Mouse (Mus musculus) heart, adult 2 months (tissue): ENCODE data around the gene Armh2. TPM values are rescaled to one million over a fixed set of nuclear protein-coding genes. Genes with fewer than 3 reads are reported as not detected.
"Not testable (repeated sequence)": the region's sequence is repeated elsewhere in the genome, so short reads cannot be mapped to it uniquely, and the experiment has no call there.

Source experiments
- DNase-seq, 2 experiments: peaks; one replicate each; pipeline ENCODE4 v3.0.0; 2021
- H3K27ac ChIP-seq: fragments of 200-600 bp; 2 replicates; pipeline ENCODE4 v1.8.1; 2022
- H3K27me3 ChIP-seq: fragments of 200-500 bp; 2 replicates; pipeline ENCODE4 v1.6.1; 2012; ENCODE audit warnings: mild to moderate bottlenecking, low read length, inconsistent platforms, mixed read lengths; ENCODE audit not compliant: control insufficient read depth, insufficient read depth
- H3K36me3 ChIP-seq: fragments of 200-500 bp; 2 replicates; pipeline ENCODE4 v1.6.1; 2012; ENCODE audit warnings: low read length, inconsistent platforms; ENCODE audit not compliant: control insufficient read depth, insufficient read depth
- H3K4me1 ChIP-seq: fragments of 200-500 bp; 2 replicates; pipeline ENCODE4 v1.6.1; 2011; ENCODE audit warnings: low read length; ENCODE audit not compliant: control insufficient read depth, insufficient read depth
- H3K4me3 ChIP-seq: fragments of 200-600 bp; 2 replicates; pipeline ENCODE4 v1.8.1; 2022
- H3K79me2 ChIP-seq: fragments of 200-500 bp; replicated peaks from 2 replicates; pipeline ENCODE4 v1.6.1; 2012; ENCODE audit warnings: mild to moderate bottlenecking, inconsistent platforms, low read length, moderate library complexity, mixed read lengths; ENCODE audit not compliant: control insufficient read depth, insufficient read depth
- H3K9ac ChIP-seq: fragments of 200-500 bp; 2 replicates; pipeline ENCODE4 v1.6.1; 2012; ENCODE audit warnings: low read depth, mild to moderate bottlenecking, control low read depth, inconsistent platforms, low read length, mixed read lengths
- CTCF ChIP-seq: fragments of 200-600 bp; IDR thresholded peaks from 2 replicates; pipeline ENCODE4 v1.8.1; 2022; ENCODE audit warnings: antibody characterized with exemption, mild to moderate bottlenecking, moderate library complexity
- EP300 ChIP-seq: fragments of 200-500 bp; IDR thresholded peaks from 2 replicates; pipeline ENCODE4 v1.6.1; 2011; ENCODE audit warnings: low read depth, low read length, control low read depth; ENCODE audit not compliant: insufficient read depth
- POLR2A ChIP-seq: fragments of 200-500 bp; IDR thresholded peaks from 2 replicates; pipeline ENCODE4 v1.6.1; 2011; ENCODE audit warnings: mild to moderate bottlenecking, low read depth, low read length, control low read depth; ENCODE audit not compliant: insufficient read depth
- WGBS: fragments of 180-500 bp; shearing (Covaris S2); methylation state at CpG from one replicate; pipeline ENCODE4 v1.1.7; 2018; 5-methylcytosine and 5-hydroxymethylcytosine counted together
- intact Hi-C: fragments of 180-260 bp; cut with DNase I; formaldehyde crosslinking; loops from one replicate; pipeline ENCODE4 v1.15.1; 2025
- polyA plus RNA-seq: library from polyadenylated mRNA; depleted of rRNA; stranded (reverse); fragments of >200 nt; gene quantifications from 2 replicates; pipeline ENCODE4 v1.2.3, GENCODE M21; 2012
- total RNA-seq, 2 experiments: library from RNA; stranded (reverse); gene quantifications; 2 replicates each; pipeline ENCODE4 v1.2.3; 2021

Gene Armh2
- total and polyA plus RNA-seq, 3 experiments = not detected

DNA sequence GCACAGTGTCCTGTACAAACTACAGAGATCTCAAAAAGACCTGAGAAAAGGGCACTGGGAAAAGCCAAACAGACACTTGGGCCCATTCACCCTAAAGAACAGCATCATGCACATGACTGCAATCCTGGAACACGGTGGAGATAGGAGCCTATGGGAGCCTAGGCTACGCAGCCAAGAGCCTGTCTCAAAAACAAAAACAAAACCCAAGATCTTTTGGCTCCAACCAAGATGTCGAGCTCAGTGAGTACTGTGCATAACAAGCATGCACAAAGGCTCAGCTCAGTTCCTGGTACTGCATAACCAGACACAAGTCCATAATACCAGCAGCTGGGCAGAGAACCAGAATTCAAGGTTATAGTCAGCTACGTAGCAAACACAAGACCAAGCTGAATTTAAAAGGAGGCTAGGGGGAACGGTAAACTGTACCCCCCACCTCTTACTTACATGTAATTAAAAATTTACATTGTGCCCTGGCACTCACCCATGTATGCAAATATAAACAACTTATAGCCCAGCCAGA lies 19.4 kb downstream of the Armh2 start:
- Histone ChIP-seq H3K79me2 (no peaks in the 10 kb centered on the region), H3K9ac (no peak overlapping the region), H3K4me3 (peak overlapping the region; percentile 95; the same call in 1 of the 2 replicates), H3K27ac (peak overlapping the region; percentile 75), H3K36me3 (no peaks in the 10 kb centered on the region), H3K27me3 (no peaks in the 10 kb centered on the region), H3K4me1 (peaks cover 1% of the 10 kb centered on the region; the same call in 1 of the 2 replicates)
- peak in 1 of 2 experiments; percentile 26 for DNase-seq
- intact Hi-C loops = loop anchor here (2.0 kb wide), 1 partner anchor 70 kb away; the partner anchor contains the start of genes Acot13 and Tdp2
- TF ChIP-seq EP300 = no peak
- no peak for TF ChIP-seq CTCF
- no peak for TF ChIP-seq POLR2A
- 35% methylated on average over 5 of the region's 5 CpGs for WGBS

DNA sequence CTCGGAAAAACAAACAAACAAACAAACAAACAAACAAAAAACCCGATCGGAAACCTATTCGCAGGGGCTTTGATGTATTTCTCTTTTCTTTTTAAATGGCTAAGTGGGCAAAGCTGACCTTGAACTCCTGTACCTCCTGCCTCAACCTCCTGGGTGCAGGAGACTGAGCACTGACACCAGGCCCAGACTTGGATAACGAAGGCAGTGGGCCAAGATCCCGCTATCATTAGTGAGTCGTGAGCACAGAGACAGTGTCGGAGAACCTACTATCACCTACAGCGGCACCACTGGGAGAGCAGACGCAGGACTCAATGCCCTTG lies 20.0 kb downstream of the Armh2 start:
- Histone ChIP-seq H3K4me1 (peaks cover 1% of the 10 kb centered on the region; the same call in 1 of the 2 replicates), H3K27me3 (no peaks in the 10 kb centered on the region), H3K27ac (peak overlapping the region; percentile 75), H3K9ac (peak overlapping the region; percentile 59), H3K36me3 (no peaks in the 10 kb centered on the region), H3K4me3 (peak overlapping the region; percentile 95), H3K79me2 (no peaks in the 10 kb centered on the region)
- no peak for DNase-seq
- 4% methylated on average over 10 of the region's 10 CpGs for WGBS
- intact Hi-C loops = loop anchor here (1.0 to 2.0 kb wide), 2 partner anchors 39 to 70 kb away; partner anchors contain the start of genes Acot13 and Tdp2
- TF ChIP-seq POLR2A (no peak; the same call in 1 of the 2 replicates), EP300 (peak; percentile 76)

DNA sequence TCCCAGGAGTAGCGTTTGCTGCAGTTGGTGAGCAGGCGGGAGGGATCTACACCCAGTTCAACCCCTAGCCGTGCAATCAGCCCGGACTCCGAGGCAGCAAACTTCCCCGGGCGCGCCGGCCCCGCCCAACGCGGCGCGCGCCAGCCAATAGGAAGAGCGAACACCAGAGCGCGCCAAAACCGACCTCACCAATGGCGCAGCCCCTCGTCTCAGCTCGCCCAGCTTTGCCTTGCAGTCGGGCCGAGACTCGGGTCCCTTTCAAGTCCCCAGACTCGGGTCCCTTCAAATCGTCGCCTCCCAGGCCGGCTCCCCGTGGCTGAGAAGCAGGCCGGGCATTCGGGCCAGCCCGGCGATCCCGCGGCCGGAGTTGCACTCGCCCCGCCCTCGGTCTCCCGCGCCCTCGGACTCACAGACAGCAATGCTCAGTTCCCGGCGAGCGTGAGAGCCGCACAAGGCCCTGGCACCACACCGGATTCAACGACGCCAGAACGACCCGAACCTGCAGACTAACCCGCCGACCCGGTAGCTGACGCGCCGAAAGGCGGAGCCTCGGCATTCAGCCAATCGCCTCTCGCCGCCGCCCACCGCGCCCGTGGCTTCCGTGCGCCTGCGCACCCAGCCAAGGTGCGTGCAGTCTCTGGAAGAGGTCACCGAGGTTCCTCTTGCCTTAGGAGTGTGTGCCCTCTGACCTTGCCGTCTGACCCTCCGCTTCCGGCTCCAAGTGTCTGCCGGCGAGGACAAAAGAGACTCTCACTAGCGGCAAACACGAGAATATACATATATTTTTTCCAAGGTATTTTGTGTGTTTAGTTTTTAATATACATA lies 20.6 kb downstream of the Armh2 start, which contains the start of gene Gmnn:
Gene Gmnn (minus strand): TSS at position 521 of the 825 bp plus-strand sequence.
- WGBS = under 1% methylated on average over 79 of the region's 79 CpGs
- intact Hi-C loops = loop anchor here (1.0 to 2.0 kb wide), 2 partner anchors 39 to 69 kb away; partner anchors contain the start of genes Acot13 and Tdp2
- H3K4me1 ChIP-seq = peaks cover 1% of the 10 kb centered on the region; the same call in 1 of the 2 replicates
- H3K9ac ChIP-seq = peak within 1 kb of the TSS; percentile 70
- no peaks in the 10 kb centered on the region for H3K36me3 ChIP-seq
- H3K27ac ChIP-seq = peak within 1 kb of the TSS; percentile 75
- TF ChIP-seq EP300 (no peak), POLR2A (peak; percentile 85)
- H3K79me2 ChIP-seq = no peaks in the 10 kb centered on the region
- peak within 1 kb of the TSS; percentile 95 for H3K4me3 ChIP-seq
- no peaks in the 10 kb centered on the region for H3K27me3 ChIP-seq
- peak; percentile 92 to 93 for DNase-seq

DNA sequence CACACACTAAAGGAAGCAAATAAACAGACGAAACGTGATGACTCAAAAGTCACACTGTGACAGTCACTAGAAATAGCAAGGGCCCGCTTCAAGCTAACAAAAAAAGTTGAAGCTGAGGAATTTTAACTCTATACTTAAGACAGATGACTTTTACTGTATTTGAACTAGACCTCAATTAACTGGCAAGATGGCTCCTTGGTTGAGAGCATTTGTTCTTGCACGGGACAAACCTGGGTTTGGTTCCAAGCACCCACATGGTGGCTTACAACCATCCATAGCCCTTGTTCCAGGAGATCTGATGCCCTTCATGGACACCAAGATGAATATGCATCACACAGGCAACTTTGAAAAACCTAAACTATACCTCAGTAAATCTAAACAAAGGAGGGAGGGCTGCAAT lies 21.2 kb downstream of the Armh2 start:
- Histone ChIP-seq H3K27me3 (no peaks in the 10 kb centered on the region), H3K36me3 (no peaks in the 10 kb centered on the region), H3K79me2 (no peaks in the 10 kb centered on the region), H3K27ac (peak overlapping the region; percentile 75), H3K9ac (peak overlapping the region; percentile 55; the same call in 1 of the 2 replicates), H3K4me3 (peak overlapping the region; percentile 95), H3K4me1 (peaks cover 1% of the 10 kb centered on the region; the same call in 1 of the 2 replicates)
- no peak for DNase-seq
- TF ChIP-seq EP300 (no peak), CTCF (no peak), POLR2A (no peak)
- intact Hi-C loops = no loop called here
- 20% methylated on average over 4 of the region's 4 CpGs for WGBS

DNA sequence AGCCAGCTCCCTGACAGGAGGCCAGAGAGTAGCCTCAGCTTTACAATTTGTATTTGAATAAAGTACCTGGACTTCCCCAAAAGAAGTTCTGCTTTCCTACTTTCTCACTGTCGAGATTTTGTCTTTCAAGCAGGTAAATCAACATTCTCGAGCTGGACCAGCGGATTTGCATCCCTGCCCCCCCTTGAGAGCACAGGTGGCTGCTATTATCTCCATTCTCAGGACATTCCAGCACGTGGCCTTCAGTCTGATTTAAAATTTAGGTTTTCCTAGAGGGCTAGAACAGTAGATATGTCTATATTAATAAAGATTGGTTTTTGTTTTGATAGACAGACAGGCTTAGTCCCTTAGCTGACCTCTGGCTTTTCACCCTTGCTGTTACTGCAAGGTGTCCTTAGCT lies 26.8 kb downstream of the Armh2 start:
- intact Hi-C loops, H3K79me2 ChIP-seq, H3K27me3 ChIP-seq, H3K9ac ChIP-seq, H3K36me3 ChIP-seq, H3K27ac ChIP-seq, DNase-seq, H3K4me3 ChIP-seq, H3K4me1 ChIP-seq: not testable (repeated sequence)
- WGBS = 70% methylated on average over 4 of the region's 4 CpGs

DNA sequence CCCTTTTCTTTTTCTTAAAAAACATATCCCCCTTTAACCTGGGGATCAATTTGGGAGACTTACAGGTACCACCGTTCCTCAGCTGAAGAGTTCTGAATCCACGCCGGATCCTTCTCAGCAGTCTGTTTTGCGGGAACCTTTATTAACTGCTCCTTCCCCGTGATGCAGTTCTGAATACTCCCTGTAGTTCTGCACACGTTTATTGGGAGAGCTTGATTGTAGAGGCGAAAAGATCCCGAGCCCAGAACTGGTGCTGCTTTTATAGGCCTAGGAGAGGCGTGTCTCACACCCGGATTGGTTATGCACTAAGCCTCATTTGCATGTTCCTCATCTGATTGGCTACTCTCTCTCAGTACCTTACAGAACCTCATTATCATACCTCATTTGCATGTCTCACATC lies 30.4 kb downstream of the Armh2 start:
- H3K27ac ChIP-seq, H3K9ac ChIP-seq, H3K79me2 ChIP-seq, intact Hi-C loops, H3K36me3 ChIP-seq, H3K4me1 ChIP-seq, DNase-seq, H3K4me3 ChIP-seq, H3K27me3 ChIP-seq: not testable (repeated sequence)
- 94% methylated on average over 10 of the region's 10 CpGs for WGBS
